Mouse (Mus musculus) embryonic fibroblast, embryonic 13.5 days (primary cell): ENCODE data around the gene Ghr.

Experiments
- CTCF ChIP-seq: IDR thresholded peaks from 2 replicates; pipeline ENCODE4 v1.5.1; 2011; ENCODE audit warnings: mild to moderate bottlenecking, control low read depth, low read length, moderate library complexity, borderline replicate concordance; ENCODE audit not compliant: insufficient read depth
- POLR2A ChIP-seq: IDR thresholded peaks from 2 replicates; pipeline ENCODE4 v1.6.1; 2011; ENCODE audit warnings: low read depth, mild to moderate bottlenecking, control low read depth, low read length, moderate library complexity

- TF ChIP-seq CTCF: no peak
- TF ChIP-seq POLR2A: no peak
These were observed 150.0 kb downstream of the Ghr start for GRCm38 (mm10) chr15:3433281-3433680.
